Mouse (Mus musculus) frontal cortex, postnatal 36 days (tissue): ENCODE measurements at regions not wholly inside any gene's neighbourhood (a gene's known extent, or its start where the extent isn't known, plus 50 kb on each side); places are given as distances from the start of the nearest gene placed in this dataset.

Experiments
- DNase-seq, 2 experiments: peaks; one replicate each; pipeline ENCODE4 v3.0.0; 2022; ENCODE audit warnings: low spot score in 2 of 2

DNA sequence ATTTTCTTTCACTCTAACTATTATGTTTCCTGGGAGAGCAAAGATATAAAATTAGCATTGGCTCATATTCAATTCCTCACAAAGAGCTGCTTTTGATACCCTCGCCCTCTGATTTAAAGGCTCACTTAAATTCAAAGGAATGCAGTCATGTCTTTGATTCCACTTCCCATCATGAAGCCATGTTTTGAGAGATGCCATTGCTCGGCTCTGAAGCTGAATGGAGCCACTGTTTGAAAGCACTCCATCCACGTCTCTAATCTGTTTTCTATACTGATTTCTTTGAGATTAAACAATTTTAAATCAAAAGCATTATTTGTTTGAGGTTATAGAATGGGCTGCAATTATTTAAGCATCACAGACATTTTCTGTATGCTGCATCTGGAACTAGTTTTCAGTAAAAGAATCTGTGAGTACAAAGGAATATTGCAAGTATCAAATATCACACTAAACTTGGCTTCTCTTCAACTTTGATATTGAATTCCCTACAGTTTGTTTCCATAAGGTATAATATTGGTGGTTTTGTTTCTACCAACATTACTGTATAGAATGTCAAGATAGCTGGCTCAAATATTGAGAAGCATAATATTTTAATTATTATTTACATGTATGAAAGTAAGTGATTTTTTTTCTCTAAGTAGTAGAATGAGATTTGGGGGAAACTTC, 126.4 kb downstream of the Rpl10l start:
- DNase-seq = peak in 1 of 2 experiments; percentile 20

DNA sequence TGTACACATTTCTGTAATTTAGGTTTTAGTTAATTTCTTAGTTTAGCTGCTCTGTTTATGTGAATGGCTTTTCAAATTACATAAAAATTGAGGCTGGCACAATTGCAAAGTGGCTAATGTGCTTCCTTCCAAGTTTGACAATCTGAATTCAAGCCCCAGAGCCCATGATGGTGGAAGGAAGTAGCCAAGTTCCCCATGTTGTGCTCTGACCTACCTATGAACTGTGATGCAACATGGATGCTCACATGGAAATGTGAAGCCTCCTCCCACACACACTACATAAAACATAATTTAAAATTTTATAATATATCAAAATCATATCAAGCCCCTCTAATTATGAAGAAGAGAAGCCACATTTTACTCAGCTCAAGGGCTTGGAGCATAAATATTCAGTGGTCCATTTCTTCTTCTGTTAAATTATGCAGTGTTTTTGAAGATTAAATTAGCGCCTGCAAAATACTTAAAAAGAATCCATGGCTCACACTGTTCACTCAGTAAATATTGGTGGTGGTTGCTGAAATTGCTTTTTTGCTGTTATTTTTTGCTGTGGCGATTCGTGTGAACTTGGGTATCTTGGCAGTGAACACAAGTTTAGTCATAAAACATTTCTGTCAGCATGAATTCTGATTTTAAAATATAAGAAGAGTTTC, 127.1 kb downstream of the Rpl10l start:
- DNase-seq = peak in 1 of 2 experiments; percentile 22

DNA sequence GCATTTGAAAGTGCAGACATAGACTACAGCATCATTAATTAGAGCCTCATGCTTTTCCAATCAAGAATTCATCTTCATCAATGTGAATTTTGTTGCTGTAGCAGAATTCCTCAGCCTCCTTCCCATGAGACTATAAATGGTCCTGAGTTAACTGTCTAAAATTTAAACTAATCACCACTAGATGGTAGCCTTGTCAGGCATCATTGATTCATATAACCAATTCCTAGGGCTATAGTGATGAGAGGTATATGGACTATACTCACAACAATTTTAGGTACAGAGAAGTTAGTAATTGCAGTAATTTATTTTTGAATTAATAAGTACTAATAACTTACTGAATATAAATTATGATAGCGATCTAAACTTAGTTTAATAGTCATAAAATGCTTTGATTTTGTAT, 153.3 kb downstream of the Rpl10l start:
- DNase-seq = no peak

DNA sequence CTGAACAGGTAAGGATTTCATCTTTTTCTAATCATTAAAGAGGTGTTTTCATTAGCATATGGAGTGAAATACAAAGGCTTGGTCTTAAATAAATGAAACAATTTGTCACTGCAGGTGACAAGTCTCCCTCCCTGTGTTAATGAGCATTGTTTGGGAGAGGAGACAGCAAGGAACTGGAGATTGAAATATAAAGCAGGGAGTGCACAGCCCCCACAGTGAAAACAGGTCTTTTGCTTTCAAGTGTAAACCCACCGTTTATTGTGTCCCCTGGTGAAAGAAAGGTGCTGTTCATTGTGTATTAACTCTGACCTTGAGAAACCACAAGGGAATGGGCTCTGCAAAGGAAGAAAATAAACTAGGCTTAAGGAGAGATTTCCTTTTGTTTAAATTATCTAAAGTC, 164.6 kb downstream of the Rpl10l start:
- DNase-seq = no peak

DNA sequence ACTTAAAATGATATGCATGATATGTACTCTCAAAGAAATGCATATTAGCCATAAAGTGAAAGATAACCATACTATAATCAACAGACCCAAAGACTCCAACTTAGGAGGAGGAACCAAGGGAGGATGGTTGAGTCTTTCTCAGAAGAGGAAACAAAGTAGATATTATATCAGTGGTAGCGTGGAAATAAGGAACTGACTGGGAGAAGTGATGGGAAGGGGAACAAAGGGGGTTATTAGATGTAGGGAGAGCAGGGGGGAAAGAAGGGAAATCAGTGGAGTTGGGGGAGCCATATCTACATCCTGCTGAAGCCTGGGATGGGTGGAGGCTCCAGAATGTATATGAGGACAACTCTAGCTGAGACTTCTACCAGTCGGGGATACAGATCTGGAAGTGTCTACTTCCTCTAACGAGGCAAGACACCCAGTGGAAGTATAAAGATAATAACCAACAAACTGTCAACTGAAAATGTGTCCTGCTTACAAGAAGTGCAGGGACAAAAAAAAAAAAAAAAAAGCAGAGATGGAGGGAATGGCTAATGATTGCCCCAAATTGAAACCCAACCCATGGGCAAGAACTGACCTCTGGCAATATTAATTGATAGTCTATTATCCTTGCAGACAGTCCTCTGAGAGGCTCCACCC, 193.3 kb downstream of the Rpl10l start:
- no peak for DNase-seq

DNA sequence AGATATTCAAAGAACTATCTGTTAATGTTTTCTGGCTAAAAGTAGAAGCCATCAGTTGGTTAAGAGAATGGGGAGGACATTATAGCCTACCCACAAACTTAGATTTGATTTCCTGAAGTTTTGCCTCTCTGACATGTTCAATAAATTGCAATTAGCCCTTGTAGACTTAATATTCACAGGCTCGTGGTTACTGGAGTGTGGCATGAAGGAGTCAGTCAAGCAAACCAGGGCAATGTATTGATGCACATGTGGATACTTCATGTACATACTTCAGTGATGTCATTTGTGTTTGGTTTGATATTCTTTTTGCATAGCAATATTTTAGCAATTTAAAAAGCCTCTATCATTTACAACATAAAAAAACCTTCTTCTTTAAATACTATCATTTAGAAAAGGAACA, 223.9 kb downstream of the Rpl10l start:
- DNase-seq = no peak

DNA sequence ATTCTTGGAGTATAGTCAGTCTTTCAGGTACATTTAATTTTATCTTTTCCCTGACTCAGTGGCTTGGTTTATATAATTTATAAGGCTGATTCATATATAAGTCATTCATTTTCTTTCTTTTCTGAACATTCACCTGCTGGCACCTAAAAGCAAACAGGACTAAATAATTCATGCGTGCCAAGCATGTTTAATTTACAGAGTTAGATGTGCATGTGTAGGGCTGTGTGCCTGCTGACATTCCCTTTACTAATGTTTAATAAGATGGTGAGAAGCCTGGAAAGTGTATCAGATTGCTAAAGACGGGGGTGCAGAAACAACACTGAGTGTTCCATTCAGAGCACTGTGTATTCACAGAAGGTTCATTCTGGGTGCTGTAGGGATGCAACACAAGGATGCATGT, 229.0 kb downstream of the Rpl10l start:
- DNase-seq = no peak

DNA sequence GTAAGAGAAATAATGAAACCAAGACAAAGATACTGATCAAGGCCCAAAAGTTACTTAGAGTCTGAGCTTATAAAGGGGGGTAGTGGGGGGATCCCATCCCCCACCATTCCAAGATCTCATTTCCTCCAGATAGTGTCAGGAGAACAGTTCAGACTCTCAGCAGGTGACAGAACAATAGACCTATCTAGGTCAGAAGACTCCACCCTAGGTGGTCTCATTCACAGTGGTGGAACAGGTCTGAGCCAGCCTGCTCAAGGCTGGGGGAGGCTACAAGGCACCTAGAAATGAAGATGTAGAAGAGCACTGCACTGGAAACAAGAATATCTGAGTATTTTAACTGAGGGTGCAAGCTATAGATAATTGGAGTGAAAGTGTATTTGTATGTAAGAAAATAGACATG, 235.3 kb downstream of the Rpl10l start:
- DNase-seq = no peak

DNA sequence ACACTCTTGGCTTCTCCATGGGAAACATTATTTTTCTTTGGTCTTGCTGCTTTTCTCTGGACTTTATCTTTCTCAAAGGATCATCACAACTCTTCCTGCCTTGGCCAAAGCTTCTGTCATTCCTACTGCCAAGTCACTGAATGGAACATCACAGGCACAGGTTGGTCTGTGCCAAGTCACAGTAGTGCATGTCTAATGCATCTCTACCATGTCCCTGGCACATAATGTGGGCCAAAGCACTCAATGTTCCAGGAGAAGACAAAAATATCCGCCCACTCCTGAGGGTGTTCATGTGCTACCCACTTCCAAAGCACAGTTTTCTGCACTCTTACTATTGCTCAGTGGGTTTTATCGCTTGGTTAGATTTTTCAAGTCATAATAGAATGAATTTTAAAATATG, 247.9 kb downstream of the Rpl10l start:
- peak in 1 of 2 experiments; percentile 8 for DNase-seq

DNA sequence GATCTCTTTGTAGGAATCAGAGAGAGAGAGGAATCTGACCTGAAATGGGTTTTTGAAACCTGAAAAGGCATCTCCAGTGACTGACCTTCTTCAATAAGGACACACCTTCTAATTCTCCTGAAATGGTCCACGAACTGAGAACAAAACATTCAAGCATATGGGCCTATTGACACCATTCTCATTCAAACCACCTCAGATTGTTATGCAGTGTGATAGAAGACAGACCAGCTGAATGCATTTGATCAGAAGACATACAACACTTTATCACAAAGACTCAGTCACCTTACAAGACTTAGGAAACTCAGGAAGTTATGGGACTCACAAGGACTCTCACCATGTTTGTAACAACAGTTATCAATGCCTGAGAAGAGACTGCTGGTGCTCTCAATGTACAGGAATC, 256.7 kb downstream of the Rpl10l start:
- DNase-seq = no peak

DNA sequence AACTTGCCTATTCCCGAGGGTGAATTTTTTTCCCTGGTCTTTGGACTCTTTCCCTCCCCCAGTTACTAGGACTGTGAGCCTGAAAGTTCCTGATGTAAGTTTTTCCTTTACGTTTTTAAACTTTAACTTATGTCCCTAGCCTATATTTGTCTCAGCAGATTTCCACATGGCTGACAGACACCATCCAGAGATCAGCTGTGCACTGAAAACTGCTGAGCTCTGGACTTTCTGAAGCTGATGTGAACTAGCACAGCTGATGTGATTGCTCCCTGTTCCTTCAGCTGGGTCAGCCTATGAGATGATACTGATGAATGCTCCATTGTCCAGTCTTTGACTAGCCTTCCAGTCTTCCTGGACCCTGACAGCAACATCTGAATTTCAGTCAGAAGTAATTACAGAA, 271.5 kb downstream of the Rpl10l start:
- no peak for DNase-seq
